Mouse (Mus musculus): ENCODE measurements around the gene Lpcat1. TPM values are rescaled to one million over a fixed set of nuclear protein-coding genes. Genes with fewer than 3 reads are reported as not detected.

Lpcat1 gene
- 10 to 100 TPM; 32.4 to 38.4 TPM for total RNA-seq (2023)

DNA sequence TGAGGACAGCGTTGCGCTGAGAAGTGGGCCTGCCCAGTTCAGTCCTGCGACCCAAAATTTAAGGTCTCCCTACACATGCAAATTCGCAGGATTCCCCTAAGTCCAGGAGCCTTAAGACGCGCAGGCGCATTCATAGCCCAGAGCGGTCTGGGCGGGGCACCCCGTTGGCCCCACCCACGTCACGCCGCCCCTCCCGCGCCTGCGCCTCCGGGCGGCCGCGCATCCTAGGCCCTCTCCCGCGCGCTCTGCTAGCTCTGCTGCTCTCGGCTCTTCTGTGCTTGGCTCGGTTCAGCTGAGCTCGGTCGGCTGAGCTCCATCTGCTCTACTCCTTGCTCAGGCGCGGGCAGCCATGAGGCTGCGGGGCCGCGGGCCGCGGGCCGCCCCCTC lies at the start of gene Lpcat1:
Gene Lpcat1, plus strand, starts transcription at position 164 of the 387 bp plus-strand sequence.

DNA sequence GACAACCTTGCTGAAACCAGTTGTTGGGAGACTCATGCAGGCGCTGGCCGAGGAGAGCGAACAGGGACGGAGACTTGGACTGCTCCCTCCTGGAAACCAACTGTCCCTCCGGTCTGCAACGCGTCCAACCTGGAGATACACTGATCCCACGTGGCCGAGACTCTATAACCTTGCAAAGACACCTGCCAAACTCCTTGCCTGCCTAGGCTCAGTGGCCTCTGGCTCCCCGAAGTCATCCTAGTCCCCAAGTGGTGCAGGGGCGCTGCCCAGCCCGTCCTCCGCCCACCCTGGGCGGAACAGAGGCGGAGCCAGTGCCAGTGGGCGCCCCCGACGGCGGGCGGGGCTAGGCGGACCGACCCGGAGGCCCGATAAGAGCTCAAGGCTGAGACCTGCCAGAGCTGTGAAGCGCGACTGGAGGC lies 69.4 kb downstream of the Lpcat1 start, which contains the start of gene Slc6a3:
Gene Slc6a3, plus strand, starts transcription at position 345 of the 419 bp plus-strand sequence.

Other genes starting within 250 kb of the Lpcat1 start
- gene Irx4, start 206.7 kb upstream of the Lpcat1 start, total RNA-seq (2023): not detected
- gene Mrpl36, start 138.7 kb upstream of the Lpcat1 start, total RNA-seq (2023): 10 to 100 TPM; 30.2 to 32.4 TPM
- gene Ndufs6, start 138.7 kb upstream of the Lpcat1 start, total RNA-seq (2023): 10 to 100 TPM; 54.9 to 58.2 TPM
- not detected for gene Slc6a3, start 69.5 kb downstream of the Lpcat1 start, total RNA-seq (2023)
- gene Clptm1l, start 136.8 kb downstream of the Lpcat1 start, total RNA-seq (2023): 100 to 1,000 TPM; 113 to 143 TPM
- not detected for gene Tert, start 159.7 kb downstream of the Lpcat1 start, total RNA-seq (2023)
- gene Slc6a18, start 210.8 kb downstream of the Lpcat1 start, total RNA-seq (2023): not detected
- gene Slc6a19, start 237.7 kb downstream of the Lpcat1 start, total RNA-seq (2023): 1 to 10 TPM in 1 of 2 experiments, not detected in 1; 1.2 TPM